Mouse (Mus musculus) mature B cell (primary cell): ENCODE results near the gene 1500011B03Rik.

Experiments
- in situ Hi-C: fragments of 300-500 bp; cut with MboI; formaldehyde crosslinking; loops from 2 replicates; pipeline ENCODE4 v1.14.3; 2019

Gene 1500011B03Rik

GRCm38 (mm10) chr5:114783405-114784163 is 39.7 kb downstream of the 1500011B03Rik start:
- in situ Hi-C loops, result no loop called here

- in situ Hi-C loops, result no loop called here
Observed at GRCm38 (mm10) chr5:114782991-114783390, 40.3 kb downstream of the 1500011B03Rik start.

GRCm38 (mm10) chr5:114780912-114781311 is 42.4 kb downstream of the 1500011B03Rik start:
- in situ Hi-C loops, result no loop called here

- in situ Hi-C loops, result no loop called here
Observed at GRCm38 (mm10) chr5:114779956-114780489, 43.2 kb downstream of the 1500011B03Rik start.

GRCm38 (mm10) chr5:114776174-114776573 is 47.1 kb downstream of the 1500011B03Rik start:
- in situ Hi-C loops, result no loop called here

GRCm38 (mm10) chr5:114775056-114775979 is 48.0 kb downstream of the 1500011B03Rik start, which contains the start of gene Git2:
Git2 (minus strand) TSS chr5:114775517.
- in situ Hi-C loops, result no loop called here

GRCm38 (mm10) chr5:114774403-114775051 is 48.7 kb downstream of the 1500011B03Rik start, which contains the start of gene Ankrd13a:
Ankrd13a (plus strand) TSS chr5:114774677.
- in situ Hi-C loops, result no loop called here

GRCm38 (mm10) chr5:114773780-114774179 is 49.5 kb downstream of the 1500011B03Rik start:
- in situ Hi-C loops, result no loop called here

- in situ Hi-C loops, result no loop called here
Observed at GRCm38 (mm10) chr5:114773211-114773710, 50.0 kb downstream of the 1500011B03Rik start.

- in situ Hi-C loops, result no loop called here
Observed at GRCm38 (mm10) chr5:114772456-114773203, 50.6 kb downstream of the 1500011B03Rik start.

GRCm38 (mm10) chr5:114771796-114772195 is 51.5 kb downstream of the 1500011B03Rik start:
- in situ Hi-C loops, result no loop called here

- in situ Hi-C loops, result no loop called here
Observed at GRCm38 (mm10) chr5:114769786-114770185, 53.5 kb downstream of the 1500011B03Rik start.

- in situ Hi-C loops, result no loop called here
Observed at GRCm38 (mm10) chr5:114767185-114767584, 56.1 kb downstream of the 1500011B03Rik start.

- in situ Hi-C loops, result no loop called here
Observed at GRCm38 (mm10) chr5:114766686-114767085, 56.6 kb downstream of the 1500011B03Rik start.

- in situ Hi-C loops, result no loop called here
Observed at GRCm38 (mm10) chr5:114764812-114765735, 58.2 kb downstream of the 1500011B03Rik start.

GRCm38 (mm10) chr5:114761980-114762379 is 61.3 kb downstream of the 1500011B03Rik start:
- in situ Hi-C loops, result no loop called here

GRCm38 (mm10) chr5:114759536-114760090 is 63.7 kb downstream of the 1500011B03Rik start:
- in situ Hi-C loops, result no loop called here
